Comparison of ENCODE assay signal across 9 mouse cellular contexts in the genomic region with DNA sequence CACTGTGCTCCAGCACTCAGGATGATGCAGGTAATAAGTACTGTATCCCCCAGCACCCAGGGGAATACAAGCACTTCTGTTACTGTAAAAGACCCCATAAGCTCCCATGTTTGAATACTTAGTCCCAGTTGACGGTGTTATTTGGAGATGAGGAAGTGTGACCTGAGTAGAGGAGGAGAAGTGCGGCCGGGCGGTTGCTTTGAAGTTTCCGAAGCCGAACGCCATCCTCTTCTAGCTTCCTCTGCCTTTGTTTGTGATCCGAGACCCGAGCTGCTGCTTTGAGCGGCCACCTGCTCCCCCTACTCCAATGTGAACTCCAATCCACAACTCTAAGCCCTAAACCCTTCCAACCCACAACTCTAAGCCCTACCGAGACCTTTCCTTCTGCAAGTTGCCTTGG.
DNase-seq lines count a peak whose midpoint lies in the region; ATAC-seq and TF ChIP-seq lines count a peak whose summit lies in the region.
"Had no signal": no experiment of that assay in that cellular context is flagged by ENCODE, and none has a peak within 500 bp of the region (broad histone marks: within the 10 kb centered on the region; RNA-seq: fewer than 3 reads in every experiment).

No protein-coding gene starts in this region.

- H3K9ac ChIP-seq in hindbrain, embryonic 12.5 days, result no peak overlapping the region
- no peak overlapping the region for H3K9ac ChIP-seq in midbrain, postnatal 0 days (replicated peaks; ENCODE audit: low read length, poor library complexity, severe bottlenecking)

- H3K9me3 ChIP-seq in heart, embryonic 10.5 days, result no peaks in the 10 kb centered on the region
- no peaks in the 10 kb centered on the region for H3K9me3 ChIP-seq in hindbrain, embryonic 12.5 days (replicated peaks)
- no peaks in the 10 kb centered on the region for H3K9me3 ChIP-seq in midbrain, postnatal 0 days (ENCODE audit: low read length)

- H3K4me1 ChIP-seq in heart, embryonic 10.5 days, result peaks cover 27% of the 10 kb centered on the region; the same call in 1 of the 2 replicates
- peaks cover 40% of the 10 kb centered on the region for H3K4me1 ChIP-seq in hindbrain, embryonic 12.5 days
- H3K4me1 ChIP-seq in midbrain, postnatal 0 days (ENCODE audit: insufficient read depth, low read length), result peaks cover 14% of the 10 kb centered on the region; the same call in 1 of the 2 replicates

- 1% methylated on average over 11 of the region's 11 CpGs for WGBS in heart, embryonic 10.5 days
- WGBS in hindbrain, embryonic 12.5 days, result 2% methylated on average over 11 of the region's 11 CpGs
- 8% methylated on average over 11 of the region's 11 CpGs for WGBS in midbrain, postnatal 0 days

- no peak for ATAC-seq in hindbrain, embryonic 12.5 days (ENCODE audit: low FRiP score)
- no peak for ATAC-seq in midbrain, postnatal 0 days (ENCODE audit: low FRiP score)

- intact Hi-C loops in heart, postnatal 25 days (cut with DNase I), result no loop called here
- intact Hi-C loops in left cerebral cortex, adult 2 months (cut with DNase I), result no loop called here

- peak overlapping the region; percentile 64 for H3K4me2 ChIP-seq in hindbrain, embryonic 12.5 days (replicated peaks)
- peak overlapping the region; percentile 54 for H3K4me2 ChIP-seq in midbrain, postnatal 0 days (ENCODE audit: low read depth, low read length, poor library complexity, severe bottlenecking)

- H3K27me3 ChIP-seq in heart, embryonic 10.5 days (ENCODE audit: insufficient read depth, poor library complexity, severe bottlenecking), result peaks cover 27% of the 10 kb centered on the region; the same call in 1 of the 2 replicates
- H3K27me3 ChIP-seq in hindbrain, embryonic 12.5 days, result peaks cover 11% of the 10 kb centered on the region
- no peaks in the 10 kb centered on the region for H3K27me3 ChIP-seq in midbrain, postnatal 0 days (ENCODE audit: insufficient read depth, low read length)

- TF ChIP-seq CTCF in midbrain, postnatal 0 days (IDR thresholded peaks at IDR 0.05), result no peak
- no peak for TF ChIP-seq CTCF in left cerebral cortex, adult 2 months (IDR thresholded peaks at IDR 0.05)

- DNase-seq in heart, embryonic 10.5 days (ENCODE audit: low spot score), result no peak
- DNase-seq in heart, postnatal 25 days (ENCODE audit: low spot score), result no peak
- DNase-seq in ZHBTc4 (ENCODE audit: low read depth, low spot score), result peak; percentile 54
- DNase-seq in midbrain, postnatal 0 days (ENCODE audit: low spot score), result no peak
- DNase-seq in right cerebral cortex, postnatal 14 days, result no peak
- DNase-seq in frontal cortex, adult 2 months (ENCODE audit: extremely low spot score in 1 of 2, low spot score in 1 of 2), result no peak
- DNase-seq in left cerebral cortex, adult 2 months (ENCODE audit: extremely low spot score in 1 of 2, low spot score in 2 of 2), result no peak
- DNase-seq: cerebellum, adult 9-11 months had no signal

- H3K36me3 ChIP-seq in heart, embryonic 10.5 days, result no peaks in the 10 kb centered on the region
- no peaks in the 10 kb centered on the region for H3K36me3 ChIP-seq in hindbrain, embryonic 12.5 days
- no peaks in the 10 kb centered on the region for H3K36me3 ChIP-seq in midbrain, postnatal 0 days (ENCODE audit: insufficient read depth, low read length)

- peak overlapping the region; percentile 59 for H3K4me3 ChIP-seq in heart, embryonic 10.5 days
- H3K4me3 ChIP-seq in hindbrain, embryonic 12.5 days, result peak overlapping the region; percentile 17; the same call in 1 of the 2 replicates
- H3K4me3 ChIP-seq in midbrain, postnatal 0 days (ENCODE audit: low read depth, low read length), result no peak overlapping the region
- no peak overlapping the region for H3K4me3 ChIP-seq in left cerebral cortex, adult 2 months

- H3K27ac ChIP-seq in heart, embryonic 10.5 days, result no peak overlapping the region
- H3K27ac ChIP-seq in hindbrain, embryonic 12.5 days, result 0 out of 2 replicates have a peak overlapping the region, but pooled peaks have one; percentile 30
- H3K27ac ChIP-seq in midbrain, postnatal 0 days (ENCODE audit: low read depth, low read length), result no peak overlapping the region
- no peak overlapping the region for H3K27ac ChIP-seq in left cerebral cortex, adult 2 months

Comparison
In these comparisons a context has a peak if more than half of its experiments do, and no peak if none do; other contexts are left out.
1. H3K4me3 ChIP-seq: peak in heart, embryonic 10.5 days (single experiment) and hindbrain, embryonic 12.5 days (single experiment); none in midbrain, postnatal 0 days (single experiment) and left cerebral cortex, adult 2 months (single experiment).